Mouse (Mus musculus) embryonic stem cell, embryonic (primary cell): ENCODE data around the gene Rnpepl1.
"Not testable (repeated sequence)": the region's sequence is repeated elsewhere in the genome, so short reads cannot be mapped to it uniquely, and the experiment has no call there.

ENCODE experiments used
- CTCF ChIA-PET, 4 experiments: fragments of 300-600 bp in 2 of 4; fragments of 350-600 bp in 2 of 4; sonication (Branson Sonifier 250); formaldehyde crosslinking; loops; one replicate each; lab custom pipeline; 2022; ENCODE audit warnings: inconsistent platforms in 2 of 4; lab: Charles Lee
- POLR2A ChIA-PET, 4 experiments: fragments of 300-600 bp in 2 of 4; fragments of 350-600 bp in 2 of 4; sonication (Branson Sonifier 250); formaldehyde crosslinking; loops; one replicate each; lab custom pipeline; 2022; ENCODE audit warnings: antibody characterized with exemption in 4 of 4, inconsistent platforms in 1 of 4; lab: Charles Lee

Rnpepl1 gene

GRCm38 (mm10) chr1:92949426-92949825 is 38.8 kb downstream of the Rnpepl1 start:
- ChIA-PET CTCF (interaction anchor here in 3 of 4 experiments (0.6 to 1.5 kb wide), 12 partner anchors 10 to 529 kb away, joined by 3 to 9 read pairs (median 3); partner anchors contain the start of gene Hdlbp (in 1 of the 3)), POLR2A (interaction anchor here in 2 of 4 experiments (0.6 to 2.2 kb wide), 3 partner anchors 11 to 143 kb away, joined by 4 to 9 read pairs (median 4); no protein-coding TSS in a partner anchor)

- POLR2A ChIA-PET, result interaction anchor here in 2 of 4 experiments (1.1 to 2.2 kb wide), 4 partner anchors 12 to 39 kb away, joined by 3 to 9 read pairs (median 4); no protein-coding TSS in a partner anchor
- CTCF ChIA-PET, result interaction anchor here in 3 of 4 experiments (0.7 to 1.4 kb wide), 4 partner anchors 60 to 302 kb away, joined by 3 to 4 read pairs (median 3); partner anchors contain the start of gene Otos (in 1 of the 3)
Observed at GRCm38 (mm10) chr1:92950607-92951006, 40.0 kb downstream of the Rnpepl1 start, which contains the start of gene Gpr35. TSS of gene Gpr35 (plus strand) at chr1:92950865.

GRCm38 (mm10) chr1:92953641-92954040 is 43.1 kb downstream of the Rnpepl1 start:
- CTCF ChIA-PET, result interaction anchor here in 1 of 4 experiments (1.1 kb wide), 1 partner anchor 12 kb away, joined by 3 read pairs; no protein-coding TSS in a partner anchor
- POLR2A ChIA-PET, result interaction anchor here in 2 of 4 experiments (1.1 to 1.4 kb wide), 2 partner anchors 10 to 332 kb away, joined by 3 read pairs; no protein-coding TSS in a partner anchor

- CTCF ChIA-PET, result interaction anchor here (0.6 to 1.9 kb wide), 19 partner anchors 9 to 218 kb away, joined by 3 to 7 read pairs (median 4); partner anchors contain the start of gene Dusp28 (in 1 of the 4)
- POLR2A ChIA-PET, result not testable (repeated sequence)
Observed at GRCm38 (mm10) chr1:92956571-92957335, 46.2 kb downstream of the Rnpepl1 start.

GRCm38 (mm10) chr1:92958999-92959398 is 48.4 kb downstream of the Rnpepl1 start:
- CTCF ChIA-PET, result no interaction called here
- POLR2A ChIA-PET, result no interaction called here

- CTCF ChIA-PET, POLR2A ChIA-PET: not testable (repeated sequence)
Observed at GRCm38 (mm10) chr1:92970791-92971190, 60.2 kb downstream of the Rnpepl1 start.

GRCm38 (mm10) chr1:92971879-92972795 is 61.6 kb downstream of the Rnpepl1 start:
- ChIA-PET POLR2A (interaction anchor here in 2 of 4 experiments (0.6 kb wide), 3 partner anchors 264 to 638 kb away, joined by 3 to 4 read pairs (median 3); no protein-coding TSS in a partner anchor), CTCF (interaction anchor here in 2 of 4 experiments (0.6 to 0.9 kb wide), 2 partner anchors 38 to 601 kb away, joined by 3 to 7 read pairs; no protein-coding TSS in a partner anchor)

- POLR2A ChIA-PET, result interaction anchor here in 2 of 4 experiments (0.6 kb wide), 2 partner anchors 265 to 637 kb away, joined by 3 to 4 read pairs; no protein-coding TSS in a partner anchor
- CTCF ChIA-PET, result interaction anchor here in 1 of 4 experiments (0.9 kb wide), 1 partner anchor 38 kb away, joined by 3 read pairs; no protein-coding TSS in a partner anchor
Observed at GRCm38 (mm10) chr1:92972854-92973253, 62.3 kb downstream of the Rnpepl1 start.
